Mouse (Mus musculus) ZHBTc4 (cell line): Measurements from ENCODE around the gene Fbxo9.

Experiments
- DNase-seq: peaks from one replicate; pipeline ENCODE4 v3.0.0-alpha.2; 2011; ENCODE audit warnings: low read depth, low spot score

The Fbxo9 gene

GRCm38 (mm10) chr9:78071626-78072025 lies 37.2 kb downstream of the Fbxo9 start:
- DNase-seq, result no peak

- no peak for DNase-seq
These were observed 38.4 kb downstream of the Fbxo9 start for GRCm38 (mm10) chr9:78070496-78070895.

GRCm38 (mm10) chr9:78064121-78064520 lies 44.7 kb downstream of the Fbxo9 start:
- no peak for DNase-seq

- no peak for DNase-seq
These were observed 46.5 kb downstream of the Fbxo9 start for GRCm38 (mm10) chr9:78062392-78062791.

- peak; percentile 64 for DNase-seq
These were observed 49.2 kb downstream of the Fbxo9 start for GRCm38 (mm10) chr9:78059525-78060120.

GRCm38 (mm10) chr9:78054298-78054697 lies 54.6 kb downstream of the Fbxo9 start:
- peak; percentile 55 for DNase-seq

- peak; percentile 63 for DNase-seq
These were observed 55.0 kb downstream of the Fbxo9 start for GRCm38 (mm10) chr9:78053821-78054220.

GRCm38 (mm10) chr9:78051677-78052076 lies 57.2 kb downstream of the Fbxo9 start, which contains the start of gene Gcm1:
TSS of gene Gcm1 (plus strand) at chr9:78051924.
- no peak for DNase-seq

GRCm38 (mm10) chr9:78050452-78050970 lies 58.4 kb downstream of the Fbxo9 start:
- DNase-seq, result peak; percentile 67

GRCm38 (mm10) chr9:78046755-78047154 lies 62.1 kb downstream of the Fbxo9 start:
- DNase-seq, result peak; percentile 86

- peak; percentile 40 for DNase-seq
These were observed 63.7 kb downstream of the Fbxo9 start for GRCm38 (mm10) chr9:78045171-78045570.

GRCm38 (mm10) chr9:78038755-78039489 lies 69.9 kb downstream of the Fbxo9 start:
- peak; percentile 95 for DNase-seq

GRCm38 (mm10) chr9:78035831-78036230 lies 73.0 kb downstream of the Fbxo9 start:
- no peak for DNase-seq

- DNase-seq, result peak; percentile 67
These were observed 73.6 kb downstream of the Fbxo9 start for GRCm38 (mm10) chr9:78035296-78035695.

GRCm38 (mm10) chr9:78032930-78033329 lies 75.9 kb downstream of the Fbxo9 start:
- DNase-seq, result no peak
